Comparison of ENCODE assay signal across 17 mouse cellular contexts in genomic region chr6:142389101-142389500, GRCm38 (mm10). TPM values are rescaled to one million over a fixed set of nuclear protein-coding genes. Genes with fewer than 3 reads are reported as not detected.
DNase-seq lines count a peak whose midpoint lies in the region; ATAC-seq and TF ChIP-seq lines count a peak whose summit lies in the region.
"Had no signal": no experiment of that assay in that cellular context is flagged by ENCODE, and none has a peak within 500 bp of the region (broad histone marks: within the 10 kb centered on the region; RNA-seq: fewer than 3 reads in every experiment).

No protein-coding gene starts in this region.

- DNase-seq in kidney, postnatal 14 days = no peak
- peak; percentile 19 for DNase-seq in 3134 (ENCODE audit: extremely low read depth, insufficient read length, low spot score)
- no peak for DNase-seq in CH12.LX (ENCODE audit: extremely low read depth)
- DNase-seq in induced T-regulatory cell, adult 2 months (ENCODE audit: low read depth) = peak; percentile 19
- DNase-seq in left cerebral cortex, postnatal 4 days = no peak
- no peak for DNase-seq in thymus, postnatal 0 days (ENCODE audit: low spot score)
- DNase-seq: cerebellum, adult 11 months; kidney, adult 9 months; thymus, adult 2 months had no signal

- H3K9ac ChIP-seq in kidney, embryonic 14.5 days (ENCODE audit: low read depth, low read length) = peak overlapping the region; percentile 18; the same call in 1 of the 2 replicates
- H3K9ac ChIP-seq in CH12.LX (ENCODE audit: insufficient read depth, low read depth) = no peak overlapping the region
- H3K9ac ChIP-seq in forebrain, embryonic 15.5 days (replicated peaks) = no peak overlapping the region
- H3K9ac ChIP-seq: midbrain, embryonic 15.5 days had no signal

- dilution Hi-C loops in CH12.LX (cut with MboI; ENCODE audit: extremely low pct_ligation_motif_present, extremely low pct_unique_long_range_greater_than_20kb, low sequenced_read_pairs) = no loop called here

- peaks cover 14% of the 10 kb centered on the region for H3K36me3 ChIP-seq in kidney, embryonic 14.5 days (ENCODE audit: control insufficient read depth, insufficient read depth, low read length)
- H3K36me3 ChIP-seq in CH12.LX (replicated peaks in 1 of 2; ENCODE audit: control insufficient read depth in 1 of 2, insufficient read depth in 1 of 2, low read length in 1 of 2) = peaks cover 13 to 48% of the 10 kb centered on the region in 2 experiments
- no peaks in the 10 kb centered on the region for H3K36me3 ChIP-seq in forebrain, embryonic 15.5 days

- intact Hi-C loops in left cerebral cortex, postnatal 4 days (cut with DNase I) = loop anchor here (5.0 kb wide), 1 partner anchor 118 kb away; the partner anchor contains the start of gene Ldhb

- 78% methylated on average over 2 of the region's 2 CpGs for WGBS in kidney, embryonic 14.5 days
- 86% methylated on average over 2 of the region's 2 CpGs for WGBS in forebrain, embryonic 15.5 days

- in situ Hi-C loops in CH12.LX (cut with MboI; ENCODE audit: low pct_ligation_motif_present, low pct_unique_long_range_greater_than_20kb, low sequenced_read_pairs) = no loop called here

- H3K4me3 ChIP-seq in kidney, embryonic 14.5 days (ENCODE audit: low read length) = no peak overlapping the region
- H3K4me3 ChIP-seq in CH12.LX (replicated peaks in 1 of 3; ENCODE audit: low read depth in 2 of 3, low read length in 2 of 3, poor library complexity in 1 of 3) = no peak overlapping the region
- no peak overlapping the region for H3K4me3 ChIP-seq in forebrain, embryonic 15.5 days
- H3K4me3 ChIP-seq: heart, embryonic 10.5 days had no signal

- H3K4me2 ChIP-seq in kidney, embryonic 14.5 days (replicated peaks; ENCODE audit: low read depth, low read length) = no peak overlapping the region
- H3K4me2 ChIP-seq in CH12.LX (ENCODE audit: insufficient read depth, low read depth, poor library complexity, severe bottlenecking) = peak overlapping the region; percentile 43; the same call in 1 of the 2 replicates
- no peak overlapping the region for H3K4me2 ChIP-seq in forebrain, embryonic 15.5 days (replicated peaks)

- TF ChIP-seq RAD21 in CH12.LX (IDR thresholded peaks at IDR 0.05; ENCODE audit: low read depth, low read length) = no peak

- TF ChIP-seq CTCF in CH12.LX (conservative IDR thresholded peaks at IDR 0.05 in 1 of 2, IDR thresholded peaks at IDR 0.05 in 1 of 2; ENCODE audit: low read depth in 2 of 2, low read length in 2 of 2) = no peak

- no peak overlapping the region for H3K27ac ChIP-seq in kidney, embryonic 14.5 days (ENCODE audit: low read depth, low read length)
- H3K27ac ChIP-seq in CH12.LX (ENCODE audit: insufficient read depth, low read depth) = no peak overlapping the region
- no peak overlapping the region for H3K27ac ChIP-seq in forebrain, embryonic 15.5 days (replicated peaks)
- H3K27ac ChIP-seq: heart, embryonic 10.5 days; midbrain, embryonic 15.5 days had no signal

- no peaks in the 10 kb centered on the region for H3K27me3 ChIP-seq in kidney, embryonic 14.5 days (ENCODE audit: control insufficient read depth, insufficient read depth, low read length)
- H3K27me3 ChIP-seq in CH12.LX (replicated peaks) = no peaks in the 10 kb centered on the region
- no peaks in the 10 kb centered on the region for H3K27me3 ChIP-seq in forebrain, embryonic 15.5 days
- H3K27me3 ChIP-seq: midbrain, embryonic 15.5 days had no signal

- peaks cover 16% of the 10 kb centered on the region for H3K4me1 ChIP-seq in kidney, embryonic 14.5 days (ENCODE audit: control insufficient read depth, insufficient read depth, low read length)
- H3K4me1 ChIP-seq in CH12.LX (ENCODE audit: control insufficient read depth in 1 of 2, insufficient read depth in 2 of 2) = peaks cover 11 to 45% of the 10 kb centered on the region in 2 experiments
- peaks cover 26% of the 10 kb centered on the region for H3K4me1 ChIP-seq in forebrain, embryonic 15.5 days

- TF ChIP-seq POLR2A in CH12.LX (IDR thresholded peaks at IDR 0.05; ENCODE audit: low read depth, low read length) = no peak

- H3K9me3 ChIP-seq in kidney, embryonic 14.5 days (ENCODE audit: control insufficient read depth, low read length) = no peaks in the 10 kb centered on the region
- no peaks in the 10 kb centered on the region for H3K9me3 ChIP-seq in CH12.LX (replicated peaks; ENCODE audit: low read length)
- no peaks in the 10 kb centered on the region for H3K9me3 ChIP-seq in forebrain, embryonic 15.5 days
- H3K9me3 ChIP-seq: heart, embryonic 10.5 days; midbrain, embryonic 15.5 days had no signal

- no peak for TF ChIP-seq EP300 in CH12.LX (IDR thresholded peaks at IDR 0.05; ENCODE audit: low read length)

- ATAC-seq in kidney, embryonic 14.5 days (ENCODE audit: low FRiP score, low TSS enrichment) = no peak
- ATAC-seq in forebrain, embryonic 15.5 days (replicated peaks) = no peak
- ATAC-seq: forebrain, embryonic 14.5 days; hindbrain, embryonic 16.5 days; midbrain, embryonic 15.5 days had no signal

- H3K79me2 ChIP-seq in CH12.LX (replicated peaks; ENCODE audit: control insufficient read depth, extremely low read depth, insufficient read depth, poor library complexity, severe bottlenecking) = peaks cover 74% of the 10 kb centered on the region

TF ChIP-seq in CH12.LX, 34 proteins besides CTCF, POLR2A, EP300 and RAD21:
- TF ChIP-seq TBP (conservative IDR thresholded peaks at IDR 0.05; ENCODE audit: low read depth, low read length) (no peak), JUN (IDR thresholded peaks at IDR 0.05; ENCODE audit: insufficient read depth, low read depth, low read length) (no peak), PAX5 (IDR thresholded peaks at IDR 0.05; ENCODE audit: low read length) (no peak), JUND (conservative IDR thresholded peaks at IDR 0.05; ENCODE audit: low read depth, low read length) (no peak), TCF12 (IDR thresholded peaks at IDR 0.05; ENCODE audit: low read depth, low read length) (no peak), ETS1 (conservative IDR thresholded peaks at IDR 0.05; ENCODE audit: low read depth, low read length) (no peak), NRF1 (IDR thresholded peaks at IDR 0.05; ENCODE audit: low read depth, low read length) (no peak), CHD2 (IDR thresholded peaks at IDR 0.05; ENCODE audit: low read length) (no peak), KAT2A (IDR thresholded peaks at IDR 0.05; ENCODE audit: insufficient replicate concordance, low read length) (no peak), ZNF384 (IDR thresholded peaks at IDR 0.05; ENCODE audit: low read depth, low read length) (no peak), USF1 (IDR thresholded peaks at IDR 0.05; ENCODE audit: low read depth, low read length) (no peak), ZMIZ1 (IDR thresholded peaks at IDR 0.05; ENCODE audit: low read depth, low read length) (no peak), NELFE (IDR thresholded peaks at IDR 0.05; ENCODE audit: low read depth, low read length) (no peak), HCFC1 (IDR thresholded peaks at IDR 0.05; ENCODE audit: low read depth, low read length) (no peak), SIN3A (IDR thresholded peaks at IDR 0.05; ENCODE audit: low read length) (no peak), MAZ (IDR thresholded peaks at IDR 0.05; ENCODE audit: low read depth, low read length) (no peak), UBTF (IDR thresholded peaks at IDR 0.05; ENCODE audit: low read depth, low read length) (no peak), IRF4 (IDR thresholded peaks at IDR 0.05; ENCODE audit: low read depth, low read length) (no peak)

RNA-seq across cellular contexts. Expression of gene Golt1b, which starts 2.1 kb away (rescaled TPM):
- polyA plus RNA-seq in kidney, embryonic 14.5 days (2014; fragmentation: Nextera tagmentation; extraction: Ambion mirVana) = 110 and 122 TPM in 2 replicates
- 28.3 and 36.4 TPM in 2 replicates for total RNA-seq in CH12.LX (2012; rRNA removed)
- total RNA-seq in CH12.LX (2014; rRNA removed) = 71.8 and 76.6 TPM in 2 replicates
- 48.4 and 51.5 TPM in 2 replicates for polyA plus RNA-seq in CH12.LX (2012; ENCODE audit: insufficient read length, low read depth)
- 10 to 100 TPM; 34.4 to 35.8 TPM for total RNA-seq in left cerebral cortex, postnatal 4 days (2021)
- polyA plus RNA-seq in thymus, postnatal 0 days (2015; fragmentation: Nextera tagmentation; extraction: Ambion mirVana) = 69.2 and 71.7 TPM in 2 replicates
- polyA plus RNA-seq in forebrain, embryonic 15.5 days (2015; fragmentation: Nextera tagmentation; extraction: Ambion mirVana) = 80.6 and 85.5 TPM in 2 replicates

RNA-seq across cellular contexts. Expression of gene Recql, which starts 2.2 kb away (rescaled TPM):
- 18.3 and 30.8 TPM in 2 replicates for polyA plus RNA-seq in kidney, embryonic 14.5 days (2014; fragmentation: Nextera tagmentation; extraction: Ambion mirVana)
- total RNA-seq in CH12.LX (2012; rRNA removed) = 24.9 and 37.7 TPM in 2 replicates
- total RNA-seq in CH12.LX (2014; rRNA removed) = 44.6 and 49.7 TPM in 2 replicates
- polyA plus RNA-seq in CH12.LX (2012; ENCODE audit: insufficient read length, low read depth) = 45.4 and 63.7 TPM in 2 replicates
- total RNA-seq in left cerebral cortex, postnatal 4 days (2021) = 10 to 100 TPM; 24.8 to 36.5 TPM
- polyA plus RNA-seq in thymus, postnatal 0 days (2015; fragmentation: Nextera tagmentation; extraction: Ambion mirVana) = 44.4 and 48.7 TPM in 2 replicates
- 29.1 and 31.2 TPM in 2 replicates for polyA plus RNA-seq in forebrain, embryonic 15.5 days (2015; fragmentation: Nextera tagmentation; extraction: Ambion mirVana)

RNA-seq across cellular contexts. Expression of gene Spx, which starts 24.1 kb away (rescaled TPM):
- 0.43 and 0.95 TPM in 2 replicates for polyA plus RNA-seq in kidney, embryonic 14.5 days (2014; fragmentation: Nextera tagmentation; extraction: Ambion mirVana)
- 0.17 TPM in 1 of 2 replicates, not detected in the other for total RNA-seq in CH12.LX (2012; rRNA removed)
- 0.22 and 0.51 TPM in 2 replicates for total RNA-seq in CH12.LX (2014; rRNA removed)
- polyA plus RNA-seq in CH12.LX (2012; ENCODE audit: insufficient read length, low read depth) = 0.16 TPM in 1 of 2 replicates, not detected in the other
- total RNA-seq in left cerebral cortex, postnatal 4 days (2021) = 1 to 10 TPM in 1 of 2 experiments, under 1 TPM in 1; 0.94 to 2.3 TPM
- 0.22 and 0.24 TPM in 2 replicates for polyA plus RNA-seq in thymus, postnatal 0 days (2015; fragmentation: Nextera tagmentation; extraction: Ambion mirVana)
- 1.3 and 3.4 TPM in 2 replicates for polyA plus RNA-seq in forebrain, embryonic 15.5 days (2015; fragmentation: Nextera tagmentation; extraction: Ambion mirVana)
- total RNA-seq: gastrocnemius, adult 8-10 months; heart, postnatal 25 days had no signal

RNA-seq across cellular contexts. Expression of gene Pyroxd1, which starts 43.6 kb away (rescaled TPM):
- polyA plus RNA-seq in kidney, embryonic 14.5 days (2014; fragmentation: Nextera tagmentation; extraction: Ambion mirVana) = 17.3 and 19.6 TPM in 2 replicates
- total RNA-seq in CH12.LX (2012; rRNA removed) (7.9 and 8.0 TPM in 2 replicates), CH12.LX (2014; rRNA removed) (11.2 and 13.0 TPM in 2 replicates)
- 11.5 and 13.3 TPM in 2 replicates for polyA plus RNA-seq in CH12.LX (2012; ENCODE audit: insufficient read length, low read depth)
- 10 to 100 TPM; 17.1 to 18.9 TPM for total RNA-seq in left cerebral cortex, postnatal 4 days (2021)
- polyA plus RNA-seq in thymus, postnatal 0 days (2015; fragmentation: Nextera tagmentation; extraction: Ambion mirVana) = 20.4 and 22.6 TPM in 2 replicates
- polyA plus RNA-seq in forebrain, embryonic 15.5 days (2015; fragmentation: Nextera tagmentation; extraction: Ambion mirVana) = 21.5 and 25.2 TPM in 2 replicates

Comparison
In these comparisons a context has a peak if more than half of its experiments do, and no peak if none do; other contexts are left out.
1. DNase-seq: peak in 3134 (single experiment) and induced T-regulatory cell, adult 2 months (single experiment); none in kidney, postnatal 14 days (single experiment), CH12.LX (single experiment), left cerebral cortex, postnatal 4 days (single experiment) and thymus, postnatal 0 days (single experiment).